Mouse (Mus musculus) neural tube, embryonic 10.5 days (tissue): ENCODE measurements around the gene Frs2.

Experiments used
- DNase-seq: peaks from one replicate; pipeline ENCODE4 v3.0.0-alpha.2; 2017; ENCODE audit warnings: low spot score; ENCODE audit errors: extremely low spot score

The Frs2 gene

GRCm38 (mm10) chr10:117106244-117106643 lies 42.1 kb downstream of the Frs2 start:
- no peak for DNase-seq

DNA sequence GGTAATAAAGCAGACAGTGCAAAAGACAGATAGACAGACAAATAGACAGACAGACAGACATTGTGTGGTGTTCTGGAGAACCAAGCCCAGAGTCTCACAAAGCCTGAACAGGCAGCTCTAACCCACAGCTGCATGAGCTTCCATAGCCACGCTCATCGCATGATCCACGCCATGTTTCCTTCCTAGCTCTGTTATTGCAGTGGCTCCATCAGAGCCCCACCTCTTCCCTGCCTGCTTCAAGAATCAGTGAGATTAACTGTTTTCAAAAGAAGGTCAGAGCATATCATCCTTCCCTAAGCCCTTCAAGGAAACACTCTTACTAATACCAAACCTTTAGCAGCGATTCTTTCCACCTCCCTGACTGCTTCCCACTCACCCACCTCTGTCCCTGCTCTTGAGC lies 43.3 kb downstream of the Frs2 start:
- no peak for DNase-seq

DNA sequence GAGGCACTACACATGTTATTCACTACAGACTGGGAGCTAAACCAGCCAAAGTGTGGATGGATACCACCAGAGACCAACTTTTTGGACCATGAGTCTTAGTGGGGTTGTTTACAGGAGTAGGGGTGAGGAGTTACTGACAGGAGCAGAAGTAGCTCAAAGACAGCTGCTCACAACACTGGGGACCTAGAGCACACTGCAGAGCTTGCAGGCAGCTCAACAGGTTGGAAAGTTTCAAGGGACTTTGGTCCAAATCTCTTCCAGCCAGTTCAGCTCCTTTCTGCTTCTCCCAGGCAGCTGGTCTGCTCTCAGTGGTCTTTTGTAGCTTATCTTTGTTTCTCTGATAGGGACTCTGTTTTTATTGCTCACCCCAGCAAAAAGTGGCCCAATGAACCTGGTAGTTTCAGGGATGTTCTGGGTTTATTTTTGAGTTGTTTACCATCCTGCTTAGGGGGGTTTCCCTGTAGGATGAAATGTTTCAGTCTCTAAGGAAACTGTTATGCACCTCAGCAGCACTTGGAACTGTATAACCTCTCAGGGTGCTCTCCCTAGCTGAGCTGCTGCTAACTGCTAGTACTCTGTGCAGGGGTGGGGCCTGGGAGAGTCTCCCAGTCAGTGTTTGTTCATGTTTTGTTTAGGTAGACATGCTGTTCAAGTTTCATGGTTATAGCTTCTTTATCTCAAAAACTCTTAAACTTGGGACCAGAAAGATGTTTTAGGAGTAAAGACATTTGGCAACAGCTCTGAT lies 44.3 kb downstream of the Frs2 start:
- DNase-seq: no peak

GRCm38 (mm10) chr10:117100175-117100574 lies 48.2 kb downstream of the Frs2 start:
- DNase-seq: no peak

DNA sequence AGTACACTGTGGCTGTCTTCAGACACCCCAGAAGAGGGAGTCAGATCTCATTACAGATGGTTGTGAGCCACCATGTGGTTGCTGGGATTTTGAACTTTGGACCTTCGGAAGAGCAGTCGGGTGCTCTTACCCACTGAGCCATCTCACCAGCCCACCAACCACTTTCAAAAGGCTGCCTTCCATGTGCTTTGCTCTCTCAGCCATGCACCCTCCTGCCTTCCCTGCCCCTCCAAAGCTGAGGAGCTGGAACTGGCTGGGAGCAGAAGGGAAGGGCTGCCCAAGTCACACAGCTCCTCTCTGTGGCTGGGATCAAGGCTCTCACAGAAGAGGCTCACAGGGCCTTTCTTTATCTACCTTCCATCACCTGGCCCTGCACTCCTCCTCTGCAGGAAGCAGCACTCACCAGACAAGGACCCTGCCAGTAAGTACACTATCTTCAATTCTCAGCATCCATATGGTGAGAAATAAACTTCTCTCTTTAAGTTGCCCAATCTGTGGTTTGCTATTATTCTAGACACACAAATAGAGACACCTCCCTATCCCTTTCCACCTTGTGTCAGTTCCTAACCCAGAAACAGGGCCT lies 51.1 kb downstream of the Frs2 start:
- DNase-seq: no peak

- DNase-seq: no peak
Observed at GRCm38 (mm10) chr10:117096096-117096495, 52.2 kb downstream of the Frs2 start.

- peak; percentile 54 for DNase-seq
Observed at GRCm38 (mm10) chr10:117094504-117095329, 53.6 kb downstream of the Frs2 start.

- DNase-seq: no peak
Observed at GRCm38 (mm10) chr10:117089628-117090027, 58.7 kb downstream of the Frs2 start.

GRCm38 (mm10) chr10:117081914-117082359 lies 66.4 kb downstream of the Frs2 start:
- DNase-seq: no peak

GRCm38 (mm10) chr10:117081326-117081725 lies 67.0 kb downstream of the Frs2 start:
- no peak for DNase-seq

- peak; percentile 29 for DNase-seq
Observed at GRCm38 (mm10) chr10:117078284-117078683, 70.0 kb downstream of the Frs2 start.

DNA sequence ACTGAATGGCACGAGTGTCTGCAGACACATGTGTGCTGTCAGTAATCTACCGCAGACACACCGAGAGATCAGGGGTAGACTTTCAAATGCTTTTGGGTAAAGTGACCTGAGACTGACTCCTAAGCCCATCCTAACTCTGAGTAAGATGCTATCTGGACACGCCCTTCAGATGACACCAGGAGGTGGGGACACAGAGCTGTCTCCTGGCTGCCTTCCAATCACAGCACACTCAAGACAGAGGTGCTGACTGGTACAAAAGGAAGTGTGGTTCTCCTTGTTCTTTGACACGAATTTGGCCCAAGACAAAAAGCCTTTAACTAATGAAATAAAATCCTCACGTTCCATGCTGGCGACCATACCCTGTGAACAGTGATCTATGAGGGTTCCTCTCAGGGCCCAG lies 75.2 kb downstream of the Frs2 start:
- DNase-seq: no peak

GRCm38 (mm10) chr10:117072191-117072888 lies 76.0 kb downstream of the Frs2 start:
- DNase-seq: no peak

DNA sequence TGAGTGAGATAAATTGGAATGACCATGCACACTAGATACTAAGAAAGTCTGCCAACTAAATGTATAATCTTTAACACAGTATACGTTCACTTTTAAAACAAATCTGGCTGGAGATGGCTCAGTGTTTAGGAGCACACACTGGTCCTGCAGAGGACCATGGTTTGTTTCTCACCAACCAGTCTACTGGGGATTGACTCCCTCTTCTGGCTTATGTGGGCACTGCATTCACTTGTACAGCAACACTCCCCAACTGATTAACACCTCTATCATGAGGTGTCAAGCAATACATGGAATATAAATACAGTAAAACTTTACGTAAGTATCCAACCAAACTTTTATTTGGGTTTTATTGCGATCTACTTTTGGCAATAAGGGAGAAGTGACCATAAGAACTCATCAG lies 79.2 kb downstream of the Frs2 start:
- no peak for DNase-seq

DNA sequence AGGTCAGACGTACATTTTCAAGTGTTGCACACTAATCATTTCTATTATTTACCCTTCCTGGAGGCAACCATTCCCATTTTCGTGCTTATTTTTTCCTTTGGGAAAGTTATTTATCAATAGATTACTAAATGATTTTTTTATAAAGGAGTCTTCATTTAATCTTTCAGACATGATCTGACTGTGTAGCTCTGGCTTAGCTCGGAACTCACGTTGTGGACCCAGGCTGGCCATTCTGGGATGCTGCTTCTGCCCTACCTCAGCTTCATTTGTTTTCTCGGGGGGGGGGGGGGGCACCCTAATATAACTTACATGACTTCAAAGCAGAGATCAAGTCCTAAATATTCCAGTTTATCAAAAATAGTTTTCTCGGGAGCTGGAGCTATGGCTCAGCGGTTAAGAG lies 84.3 kb downstream of the Frs2 start:
- no peak for DNase-seq

- peak; percentile 98 for DNase-seq
Observed at GRCm38 (mm10) chr10:117063254-117064021, 84.9 kb downstream of the Frs2 start, which contains the start of gene Cct2. Cct2 (minus strand) TSS chr10:117063814.

DNA sequence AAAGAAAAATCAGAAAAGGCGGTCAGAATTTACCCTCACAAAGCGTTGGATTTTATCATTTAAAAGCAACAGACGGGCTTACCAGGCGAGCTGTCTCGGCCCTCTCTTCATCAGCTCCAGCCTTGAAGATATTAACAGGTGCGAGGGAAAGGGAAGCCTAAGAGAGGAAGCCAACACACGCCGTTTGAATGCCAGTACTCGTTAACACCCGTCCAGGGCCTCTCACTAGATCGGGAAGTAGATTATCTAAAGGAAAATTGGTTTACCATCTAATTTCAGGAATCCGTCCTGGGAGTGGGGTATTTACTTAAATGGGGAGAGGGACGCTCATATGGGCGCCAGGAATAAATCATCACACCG lies 85.5 kb downstream of the Frs2 start:
- no peak for DNase-seq

DNA sequence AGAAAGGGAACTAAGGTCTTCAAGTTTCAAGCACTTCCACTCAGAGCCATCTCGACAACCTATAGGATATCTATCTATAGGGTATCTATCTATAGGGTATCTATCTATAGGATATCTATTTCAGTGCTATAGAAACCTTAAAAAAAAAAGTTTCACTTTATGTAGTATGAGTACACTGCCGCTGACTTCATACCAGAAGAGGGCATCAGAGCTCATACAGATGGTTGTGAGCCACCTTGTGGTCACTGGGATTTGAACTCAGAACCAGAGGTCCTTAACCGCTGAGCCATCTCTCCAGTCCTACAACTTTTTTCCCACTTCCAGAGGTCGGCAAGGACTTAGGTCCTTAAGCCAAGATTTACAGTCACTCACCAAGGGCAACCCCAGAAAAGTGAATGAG lies 92.7 kb downstream of the Frs2 start:
- no peak for DNase-seq

DNA sequence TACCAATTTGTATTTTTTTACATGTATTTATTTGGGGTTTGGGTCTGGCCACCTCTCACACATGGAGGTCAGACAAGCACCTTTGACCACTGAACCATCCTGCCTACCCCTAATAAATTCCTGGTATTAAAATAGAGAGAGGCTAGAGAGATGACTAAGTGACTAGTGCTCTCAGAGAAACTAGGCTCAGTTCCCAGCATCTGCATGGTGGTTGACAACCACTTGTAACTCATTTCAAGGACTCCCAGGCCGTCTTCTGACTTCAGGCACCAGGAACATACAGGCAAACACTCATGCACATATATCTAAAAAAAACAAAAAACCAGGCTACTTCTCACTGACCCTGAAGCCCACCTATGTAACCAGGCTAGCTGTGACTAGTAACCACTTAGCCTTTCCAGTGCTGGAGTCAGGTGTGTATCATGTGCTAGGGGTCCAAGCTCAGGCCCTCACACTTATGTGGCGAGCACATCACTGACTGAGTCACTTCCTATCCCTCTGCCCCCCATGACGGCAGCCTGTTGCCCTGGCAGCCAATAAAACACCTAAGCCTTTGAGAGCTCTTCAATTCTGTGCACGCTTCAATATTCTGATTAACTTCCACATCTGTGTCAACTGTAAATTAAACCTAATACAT lies 98.3 kb downstream of the Frs2 start:
- no peak for DNase-seq

GRCm38 (mm10) chr10:117049253-117049652 lies 99.1 kb downstream of the Frs2 start:
- no peak for DNase-seq
